Comparison of ENCODE assay signal across 8 mouse cellular contexts in genomic region chrX:42067791-42068200, GRCm38 (mm10). TPM values are rescaled to one million over a fixed set of nuclear protein-coding genes. Genes with fewer than 3 reads are reported as not detected.
DNase-seq lines count a peak whose midpoint lies in the region; ATAC-seq lines count a peak whose summit lies in the region.

No protein-coding gene starts in this region.

- DNase-seq in R1 (ENCODE audit: low read depth, low spot score): peak; percentile 70
- DNase-seq in cerebellum, adult 9-10 months: peak; percentile 82
- DNase-seq in layer of hippocampus, postnatal 36 days: peak; percentile 30 to 33
- DNase-seq in lung, postnatal 36 days: peak; percentile 88
- DNase-seq in right cerebral cortex, postnatal 10 days (ENCODE audit: low spot score in 2 of 2): peak; percentile 72 to 74
- peak; percentile 43 to 70 for DNase-seq in urinary bladder, postnatal 36 days (ENCODE audit: low spot score in 2 of 2)

- peaks cover 7% of the 10 kb centered on the region for H3K4me1 ChIP-seq in hindbrain, embryonic 13.5 days (replicated peaks)

- peak overlapping the region; percentile 44 for H3K4me2 ChIP-seq in hindbrain, embryonic 13.5 days

- H3K27me3 ChIP-seq in hindbrain, embryonic 13.5 days: no peaks in the 10 kb centered on the region

- 26% methylated on average over 22 of the region's 27 CpGs for WGBS in hindbrain, embryonic 13.5 days

- peak overlapping the region; percentile 45 for H3K4me3 ChIP-seq in hindbrain, embryonic 13.5 days

- peak; percentile 83 for ATAC-seq in frontal cortex, adult (ENCODE audit: low TSS enrichment)
- ATAC-seq in hindbrain, embryonic 13.5 days (ENCODE audit: low FRiP score): peak; percentile 85

- no peaks in the 10 kb centered on the region for H3K36me3 ChIP-seq in hindbrain, embryonic 13.5 days

- H3K27ac ChIP-seq in hindbrain, embryonic 13.5 days: peak overlapping the region; percentile 93

- no peaks in the 10 kb centered on the region for H3K9me3 ChIP-seq in hindbrain, embryonic 13.5 days

- H3K9ac ChIP-seq in hindbrain, embryonic 13.5 days: peak overlapping the region; percentile 70

RNA-seq across cellular contexts. Expression of gene Xiap, which starts 8.3 kb away (rescaled TPM):
- 9.8 and 10.9 TPM in 2 replicates for polyA plus RNA-seq in hindbrain, embryonic 13.5 days (2015; fragmentation: Nextera tagmentation; extraction: Ambion mirVana)
- total RNA-seq in layer of hippocampus, postnatal 36 days (2021): 10 to 100 TPM; 50.6 to 50.9 TPM

Comparison
In these comparisons a context has a peak if more than half of its experiments do, and no peak if none do; other contexts are left out.
1. Peak in every context shown above with its lines: DNase-seq, ATAC-seq, H3K4me3 ChIP-seq and H3K27ac ChIP-seq.
2. DNase-seq: peak in every context shown above with its lines; median percentile 88 in lung, postnatal 36 days; 82 in cerebellum, adult 9-10 months; 73 in right cerebral cortex, postnatal 10 days; 70 in R1; 56 in urinary bladder, postnatal 36 days; 32 in layer of hippocampus, postnatal 36 days.